Mouse (Mus musculus) brown adipose tissue, adult 24 weeks (tissue): Measurements from ENCODE around the gene Vmn1r49. TPM values are rescaled to one million over a fixed set of nuclear protein-coding genes. Genes with fewer than 3 reads are reported as not detected.
"Not testable (repeated sequence)": the region's sequence is repeated elsewhere in the genome, so short reads cannot be mapped to it uniquely, and the experiment has no call there.

Experiments used
- H3K27ac ChIP-seq: fragments of 200-500 bp; replicated peaks from 2 replicates; pipeline ENCODE4 v1.5.1; 2012; ENCODE audit warnings: low read depth, mild to moderate bottlenecking, low read length
- H3K4me1 ChIP-seq: fragments of 200-500 bp; 2 replicates; pipeline ENCODE4 v1.6.1; 2012; ENCODE audit warnings: low read length, mixed read lengths; ENCODE audit not compliant: control insufficient read depth, insufficient read depth, insufficient read length
- H3K4me3 ChIP-seq: fragments of 200-500 bp; 2 replicates; pipeline ENCODE4 v1.5.1; 2012; ENCODE audit warnings: low read depth, mild to moderate bottlenecking, low read length, moderate library complexity; ENCODE audit not compliant: insufficient read depth
- polyA plus RNA-seq: library from polyadenylated mRNA; stranded (reverse); fragments of >200 nt; gene quantifications from 2 replicates; pipeline ENCODE4 v1.2.4, GENCODE M21; 2012; ENCODE audit not compliant: missing spikeins, insufficient read depth, insufficient read length

The Vmn1r49 gene
- not detected in 2 replicates for polyA plus RNA-seq

DNA sequence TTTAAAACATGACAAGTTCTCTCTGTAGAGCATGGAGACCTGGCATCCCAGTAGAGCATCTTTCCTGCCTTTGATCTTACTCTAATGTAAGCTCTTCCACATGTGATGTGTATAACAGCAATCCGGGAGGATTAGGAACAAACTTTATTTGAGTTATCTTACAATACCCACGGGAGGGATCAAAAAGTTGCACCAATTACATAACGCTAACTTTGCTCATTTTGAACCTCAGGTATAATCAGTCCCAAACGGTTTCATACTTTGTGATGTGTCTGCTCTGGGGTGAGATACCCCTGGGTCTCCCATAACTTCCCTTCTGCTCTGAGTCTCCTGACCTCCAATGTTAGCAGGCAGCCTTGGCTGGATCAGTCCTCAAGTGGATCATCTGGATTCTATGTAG, at the start of gene Vmn1r49:
TSS of gene Vmn1r49 (minus strand) at position 101 of the 400 bp plus-strand sequence.
- no peak within 1 kb of the TSS for H3K4me3 ChIP-seq
- H3K27ac ChIP-seq, result no peak within 1 kb of the TSS
- H3K4me1 ChIP-seq, result no peaks in the 10 kb centered on the region

DNA sequence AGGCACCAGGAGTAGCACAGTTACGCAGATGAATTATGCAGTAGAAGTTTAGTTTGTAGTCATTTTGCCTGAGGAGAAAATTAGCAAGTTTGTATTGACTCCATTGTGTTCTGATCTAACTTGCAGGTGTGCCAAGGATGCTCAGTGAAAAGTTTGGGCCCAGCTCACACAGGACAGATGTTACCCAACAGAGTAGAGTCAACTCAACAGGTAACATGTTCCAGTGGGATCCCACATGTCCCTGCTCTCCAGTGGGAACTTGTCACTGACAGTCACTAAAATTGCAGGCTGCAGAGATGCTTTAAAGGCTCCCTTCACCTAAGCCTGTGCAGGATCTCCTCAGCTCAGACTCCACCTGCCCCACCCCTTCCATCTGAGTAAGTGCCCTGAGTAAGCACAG, 44.0 kb upstream of the Vmn1r49 start, which contains the start of gene Vmn1r51:
TSS of gene Vmn1r51 (plus strand) at position 301 of the 400 bp plus-strand sequence.
- H3K4me1 ChIP-seq, H3K27ac ChIP-seq, H3K4me3 ChIP-seq: not testable (repeated sequence)

DNA sequence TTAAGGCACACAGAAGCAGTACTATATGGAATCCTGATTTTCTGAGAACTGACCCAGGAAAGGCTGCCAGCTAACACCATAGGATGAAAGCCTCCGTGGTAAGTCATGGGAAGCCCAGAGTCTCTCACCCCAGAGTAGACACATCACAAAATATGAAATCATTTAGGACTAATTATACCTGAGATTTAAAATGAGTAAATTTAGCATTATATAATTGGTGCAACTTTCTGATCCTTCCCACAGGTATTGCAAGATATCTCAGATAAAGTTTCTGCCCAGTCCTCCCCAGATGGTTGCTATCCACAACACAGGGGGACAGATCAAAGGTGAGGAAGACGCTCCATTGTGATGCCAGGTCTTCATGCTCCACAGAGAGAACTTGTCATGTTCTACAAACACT, 22.8 kb upstream of the Vmn1r49 start, which contains the start of gene Vmn1r50:
TSS of gene Vmn1r50 (plus strand) at position 301 of the 400 bp plus-strand sequence.
- H3K4me1 ChIP-seq, result no peaks in the 10 kb centered on the region
- no peak within 1 kb of the TSS for H3K4me3 ChIP-seq
- H3K27ac ChIP-seq, result no peak within 1 kb of the TSS

DNA sequence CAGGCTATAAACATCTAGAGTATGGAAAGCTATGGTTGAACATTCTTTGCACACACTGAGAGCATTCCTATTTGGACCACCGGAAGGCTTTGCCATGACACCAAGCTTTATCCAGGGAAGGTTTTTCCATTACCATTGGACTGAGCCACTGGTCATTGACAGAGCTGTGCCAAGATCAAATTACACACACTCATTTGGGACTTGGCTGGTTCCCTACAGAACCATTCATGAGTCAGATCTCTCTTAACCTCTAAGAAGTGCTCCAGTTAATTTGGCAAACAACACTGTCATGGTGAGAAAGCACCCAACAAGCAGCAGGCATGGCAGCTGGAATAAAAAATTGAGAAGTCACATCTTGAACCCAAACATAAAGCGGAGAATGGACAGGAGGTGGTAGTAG, 22.3 kb upstream of the Vmn1r49 start:
- Histone ChIP-seq H3K27ac (no peak overlapping the region), H3K4me1 (no peaks in the 10 kb centered on the region), H3K4me3 (no peak overlapping the region)

DNA sequence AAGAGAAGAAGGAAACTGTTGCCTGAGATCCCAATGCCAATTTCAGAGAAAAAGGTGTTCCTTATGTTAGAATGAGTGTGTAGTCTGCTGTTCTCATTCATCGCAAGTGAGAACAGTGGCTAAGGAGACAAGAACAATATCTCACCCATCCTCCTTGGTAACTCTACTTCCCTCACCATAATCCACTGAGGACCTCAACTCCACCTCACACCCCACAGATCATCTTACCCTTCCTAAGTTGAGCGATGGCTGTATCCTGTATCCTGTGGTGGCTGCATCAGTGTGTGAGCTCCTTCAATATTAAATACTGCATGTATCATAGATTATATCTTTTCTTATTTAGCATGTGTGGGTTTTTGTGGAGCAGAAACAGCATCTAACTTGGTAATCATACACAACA, 41.6 kb downstream of the Vmn1r49 start, which contains the start of gene Vmn1r48:
TSS of gene Vmn1r48 (minus strand) at position 101 of the 400 bp plus-strand sequence.
- H3K4me1 ChIP-seq, H3K4me3 ChIP-seq, H3K27ac ChIP-seq: not testable (repeated sequence)

Other genes with a start within 250 kb of the Vmn1r49 start
- gene Vmn1r42, start 202.1 kb downstream of the Vmn1r49 start, polyA plus RNA-seq, result not detected in 2 replicates
- not detected in 2 replicates for gene Vmn1r43, start 202.1 kb downstream of the Vmn1r49 start, polyA plus RNA-seq
- gene Vmn1r44, start 194.8 kb downstream of the Vmn1r49 start, polyA plus RNA-seq, result not detected in 2 replicates
- not detected in 2 replicates for gene Vmn1r45, start 137.9 kb downstream of the Vmn1r49 start, polyA plus RNA-seq
- not detected in 2 replicates for gene Vmn1r46, start 109.2 kb downstream of the Vmn1r49 start, polyA plus RNA-seq
- not detected in 2 replicates for gene Vmn1r47, start 62.4 kb downstream of the Vmn1r49 start, polyA plus RNA-seq
- gene Vmn1r48, start 41.7 kb downstream of the Vmn1r49 start, polyA plus RNA-seq, result not detected in 2 replicates
- not detected in 2 replicates for gene Vmn1r50, start 22.9 kb upstream of the Vmn1r49 start, polyA plus RNA-seq
- not detected in 2 replicates for gene Vmn1r51, start 44.1 kb upstream of the Vmn1r49 start, polyA plus RNA-seq
- gene Vmn1r52, start 96.3 kb upstream of the Vmn1r49 start, polyA plus RNA-seq, result not detected in 2 replicates
- gene V1ra8, start 124.3 kb upstream of the Vmn1r49 start, polyA plus RNA-seq, result not detected in 2 replicates
- not detected in 2 replicates for gene Vmn1r53, start 145.9 kb upstream of the Vmn1r49 start, polyA plus RNA-seq
- gene Vmn1r54, start 167.8 kb upstream of the Vmn1r49 start, polyA plus RNA-seq, result not detected in 2 replicates
- gene BC048671, start 222.7 kb upstream of the Vmn1r49 start, polyA plus RNA-seq, result not detected in 2 replicates
- not detected in 2 replicates for gene Chst13, start 246.7 kb upstream of the Vmn1r49 start, polyA plus RNA-seq